Mouse (Mus musculus) ES-E14 (cell line): Measurements from ENCODE around the gene Amhr2.

ENCODE experiments used
- CHD2 ChIP-seq: IDR thresholded peaks from 2 replicates; pipeline ENCODE4 v1.6.1; 2014; ENCODE audit warnings: mild to moderate bottlenecking, low read depth, low read length, inconsistent platforms
- HCFC1 ChIP-seq: IDR thresholded peaks from 2 replicates; pipeline ENCODE4 v1.6.1; 2012; ENCODE audit warnings: low read length, inconsistent platforms, borderline replicate concordance; ENCODE audit not compliant: insufficient read depth
- MAFK ChIP-seq: IDR thresholded peaks from 2 replicates; pipeline ENCODE4 v1.6.1; 2014; ENCODE audit warnings: mild to moderate bottlenecking, low read depth, low read length, inconsistent platforms; ENCODE audit not compliant: insufficient read depth
- ZC3H11A ChIP-seq: IDR thresholded peaks from 2 replicates; pipeline ENCODE4 v1.6.1; 2012; ENCODE audit warnings: low read depth, mild to moderate bottlenecking, inconsistent platforms, low read length, borderline replicate concordance
- ZNF384 ChIP-seq: IDR thresholded peaks from 2 replicates; pipeline ENCODE4 v1.6.1; 2012; ENCODE audit warnings: low read depth, low read length, inconsistent platforms

DNA sequence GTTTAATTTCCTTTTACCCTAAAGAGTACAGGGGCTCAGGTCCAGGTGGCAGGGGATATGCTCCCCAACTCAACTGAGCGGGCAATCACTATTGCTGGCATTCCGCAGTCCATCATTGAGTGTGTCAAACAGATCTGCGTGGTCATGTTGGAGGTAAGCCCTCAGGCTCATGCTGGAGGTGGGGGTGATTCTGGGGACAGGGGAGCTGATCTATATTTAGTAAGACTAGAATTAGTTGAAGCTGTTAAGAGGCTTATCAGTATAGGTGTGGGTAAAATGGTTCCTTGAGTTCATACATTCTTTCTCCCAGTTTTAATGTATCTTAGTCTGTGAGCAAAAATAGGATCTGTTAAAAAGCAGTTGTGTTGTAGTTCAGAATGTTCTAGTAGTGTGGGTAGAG, 38.0 kb downstream of the Amhr2 start:
- no peak for TF ChIP-seq ZNF384
- TF ChIP-seq CHD2: no peak
- TF ChIP-seq MAFK: no peak
- no peak for TF ChIP-seq HCFC1
- no peak for TF ChIP-seq ZC3H11A
